8 mouse cellular contexts compared by ENCODE assay signal in the genomic region with DNA sequence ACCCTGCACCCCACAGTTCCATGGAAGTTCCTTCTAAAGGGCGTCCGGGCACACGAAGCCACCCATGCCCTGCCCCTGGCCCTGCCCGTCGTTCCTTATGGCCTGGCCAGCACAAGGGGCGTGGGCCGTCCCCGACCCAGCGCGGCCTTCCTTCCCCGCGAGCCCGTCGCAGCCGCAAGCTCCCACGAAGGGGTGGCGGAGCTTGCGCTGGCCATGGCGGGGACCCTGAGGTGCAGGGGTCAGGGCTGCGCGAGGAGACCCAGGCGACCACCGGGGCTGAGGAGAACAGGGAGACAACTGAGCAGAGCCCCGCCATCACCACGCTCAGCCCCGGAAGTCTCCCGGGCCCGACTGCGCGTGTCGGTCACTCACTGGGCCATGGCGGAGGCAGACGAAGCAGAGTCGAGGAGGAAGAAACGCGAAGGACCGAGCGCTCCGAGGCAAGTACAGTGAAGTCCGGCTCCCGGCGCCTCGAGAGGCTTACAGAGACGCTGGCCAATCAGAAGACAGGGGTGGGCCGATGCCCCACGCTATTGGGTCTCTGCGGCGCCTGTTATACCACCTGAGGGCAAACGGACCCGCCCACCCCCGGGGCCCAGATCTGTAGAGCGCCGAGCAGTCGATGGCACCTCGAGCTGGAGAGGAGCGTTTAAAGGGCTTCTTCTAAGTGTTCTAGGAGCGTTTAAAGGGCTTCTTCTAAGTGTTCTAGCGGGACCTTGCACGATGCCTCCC. TPM values are rescaled to one million over a fixed set of nuclear protein-coding genes. Genes with fewer than 3 reads are reported as not detected.
DNase-seq lines count a peak whose midpoint lies in the region; ATAC-seq lines count a peak whose summit lies in the region.

Pgd (minus strand) TSS at position 557 of the 732 bp plus-strand sequence.

- peak within 1 kb of the TSS; percentile 80 for H3K27ac ChIP-seq in hindbrain, embryonic 12.5 days

- peak; percentile 99 for DNase-seq in Muller cell, postnatal 12 days (ENCODE audit: inconsistent ontology term)
- peak; percentile 95 for DNase-seq in cerebellum, adult 9-11 months
- peak; percentile 96 for DNase-seq in frontal cortex, postnatal 10 days (ENCODE audit: low spot score in 2 of 2)
- DNase-seq in layer of hippocampus, postnatal 14 days (ENCODE audit: low spot score in 2 of 2), result peak; percentile 93 to 98
- DNase-seq in lung, postnatal 14 days, result peak; percentile 97
- DNase-seq in retina, adult 2 months (ENCODE audit: low read depth, low spot score), result peak; percentile 86
- DNase-seq in thymus, postnatal 36 days, result peak; percentile 96 to 97

- peak within 1 kb of the TSS; percentile 97 for H3K4me3 ChIP-seq in hindbrain, embryonic 12.5 days

- under 1% methylated on average over 59 of the region's 59 CpGs for WGBS in hindbrain, embryonic 12.5 days

- peak; percentile 99 for ATAC-seq in hindbrain, embryonic 12.5 days (ENCODE audit: low FRiP score)

- no peaks in the 10 kb centered on the region for H3K27me3 ChIP-seq in hindbrain, embryonic 12.5 days

- peaks cover 10% of the 10 kb centered on the region for H3K4me1 ChIP-seq in hindbrain, embryonic 12.5 days

- H3K9ac ChIP-seq in hindbrain, embryonic 12.5 days, result peak within 1 kb of the TSS; percentile 91

- peak within 1 kb of the TSS; percentile 90 for H3K4me2 ChIP-seq in hindbrain, embryonic 12.5 days (replicated peaks)

- peaks cover 23% of the 10 kb centered on the region for H3K36me3 ChIP-seq in hindbrain, embryonic 12.5 days

- H3K9me3 ChIP-seq in hindbrain, embryonic 12.5 days (replicated peaks), result no peaks in the 10 kb centered on the region

RNA-seq across cellular contexts. Expression of gene Pgd, which starts in this region (rescaled TPM):
- 116 and 123 TPM in 2 replicates for polyA plus RNA-seq in hindbrain, embryonic 12.5 days (2016; fragmentation: Nextera tagmentation; extraction: Ambion mirVana)
- total RNA-seq in layer of hippocampus, postnatal 14 days (2021), result 10 to 100 TPM; 42.8 to 46.4 TPM

Comparison
In these comparisons a context has a peak if more than half of its experiments do, and no peak if none do; other contexts are left out.
1. Peak in every context shown above with its lines: DNase-seq, ATAC-seq, H3K4me3 ChIP-seq and H3K27ac ChIP-seq.